Mouse (Mus musculus) monocyte, adult 59 days (primary cell): ENCODE measurements around the gene Fbxl18. TPM values are rescaled to one million over a fixed set of nuclear protein-coding genes. Genes with fewer than 3 reads are reported as not detected.

ENCODE experiments used
- total RNA-seq, 2 experiments: library from RNA; stranded (reverse); gene quantifications; one replicate each; pipeline ENCODE4 v1.2.4; 2023

The Fbxl18 gene
- total RNA-seq: 1 to 10 TPM; 7.4 to 8.6 TPM

GRCm38 (mm10) chr5:142894918-142895613 lies at the start of gene Fbxl18:
Gene Fbxl18 (minus strand): TSS chr5:142895421.

GRCm38 (mm10) chr5:142906532-142907047 lies 11.4 kb upstream of the Fbxl18 start, which contains the start of gene Actb:
Gene Actb (minus strand): TSS chr5:142906754.

GRCm38 (mm10) chr5:142817524-142818434 lies 77.4 kb downstream of the Fbxl18 start, which contains the start of gene Tnrc18:
Gene Tnrc18 (minus strand): TSS chr5:142817662.

Other genes starting within 250 kb of the Fbxl18 start
- gene Slc29a4, start 202.9 kb downstream of the Fbxl18 start, total RNA-seq: not detected
- 100 to 1,000 TPM; 217 to 251 TPM for gene Tnrc18, start 77.8 kb downstream of the Fbxl18 start, total RNA-seq
- gene Actb, start 11.3 kb upstream of the Fbxl18 start, total RNA-seq: over 10,000 TPM; 11,640 to 12,560 TPM
- 10 to 100 TPM in 1 of 2 experiments, 1 to 10 TPM in 1; 9.4 to 14.8 TPM for gene Fscn1, start 64.9 kb upstream of the Fbxl18 start, total RNA-seq
- 100 to 1,000 TPM in 1 of 2 experiments, 10 to 100 TPM in 1; 91.9 to 101 TPM for gene Rnf216, start 217.6 kb upstream of the Fbxl18 start, total RNA-seq